Mouse (Mus musculus) liver, embryonic 13.5 days (tissue): ENCODE results near the gene Gm3448. TPM values are rescaled to one million over a fixed set of nuclear protein-coding genes. Genes with fewer than 3 reads are reported as not detected.
"Not testable (repeated sequence)": the region's sequence is repeated elsewhere in the genome, so short reads cannot be mapped to it uniquely, and the experiment has no call there.

Experiments
- ATAC-seq: fragments of 200-750 bp; cut with Nextera tagmentation; 2 replicates; pipeline ENCODE4 v1.8.0; 2017; ENCODE audit warnings: low read depth, mild to moderate bottlenecking, moderate number of reproducible peaks, moderate library complexity
- DNase-seq: peaks from one replicate; pipeline ENCODE4 v3.0.0; 2022
- H3K27ac ChIP-seq: fragments of 300-500 bp; sonication (generic); 2 replicates; pipeline ENCODE4 v1.5.1; 2015; ENCODE audit warnings: moderate library complexity, mild to moderate bottlenecking, inconsistent platforms
- H3K27me3 ChIP-seq: fragments of 300-500 bp; sonication (generic); 2 replicates; pipeline ENCODE4 v1.6.1; 2015; ENCODE audit warnings: mild to moderate bottlenecking, inconsistent platforms
- H3K36me3 ChIP-seq: fragments of 300-500 bp; sonication (generic); 2 replicates; pipeline ENCODE4 v1.6.1; 2015; ENCODE audit warnings: mild to moderate bottlenecking, inconsistent platforms
- H3K4me1 ChIP-seq: fragments of 300-500 bp; sonication (generic); replicated peaks from 2 replicates; pipeline ENCODE4 v1.6.1; 2015; ENCODE audit warnings: inconsistent platforms
- H3K4me2 ChIP-seq: fragments of 300-500 bp; sonication (generic); 2 replicates; pipeline ENCODE4 v1.6.1; 2015; ENCODE audit warnings: inconsistent platforms, mild to moderate bottlenecking, moderate library complexity
- H3K4me3 ChIP-seq: fragments of 300-500 bp; sonication (generic); replicated peaks from 2 replicates; pipeline ENCODE4 v1.5.1; 2015; ENCODE audit warnings: mild to moderate bottlenecking, inconsistent platforms
- H3K9ac ChIP-seq: fragments of 300-500 bp; sonication (generic); 2 replicates; pipeline ENCODE4 v1.6.1; 2015; ENCODE audit warnings: mild to moderate bottlenecking, inconsistent platforms
- H3K9me3 ChIP-seq: fragments of 300-500 bp; sonication (generic); replicated peaks from 2 replicates; pipeline ENCODE4 v1.6.1; 2016; ENCODE audit warnings: inconsistent platforms
- WGBS: fragments of 180-500 bp; shearing (Covaris S2); methylation state at CpG from one replicate; pipeline ENCODE4 v1.1.7; 2015; ENCODE audit not compliant: insufficient replicate concordance; 5-methylcytosine and 5-hydroxymethylcytosine counted together
- polyA plus RNA-seq: library from polyadenylated mRNA; unstranded; fragments of >200 nt; fragmentation: Nextera tagmentation; extraction: Ambion mirVana; gene quantifications from 2 replicates; pipeline ENCODE4 v1.2.1, GENCODE M21; 2015

The Gm3448 gene
- polyA plus RNA-seq, result 3.9 and 4.9 TPM in 2 replicates

GRCm38 (mm10) chr17:15041175-15041729 lies at the start of gene Gm3448, which contains the start of the genes Ermard and Tcte3:
Gm3448 (minus strand) TSS chr17:15041537.
Ermard (plus strand) TSS chr17:15041208.
Tcte3 (minus strand) TSS chr17:15041488.
- not testable (repeated sequence) for H3K9ac ChIP-seq, DNase-seq, H3K9me3 ChIP-seq, H3K27ac ChIP-seq, H3K4me1 ChIP-seq, H3K36me3 ChIP-seq, H3K27me3 ChIP-seq, H3K4me2 ChIP-seq
- WGBS, result 0% methylated on average over 22 of the region's 56 CpGs
- peak within 1 kb of the TSS; percentile 31; the same call in 1 of the 2 replicates for H3K4me3 ChIP-seq
- peak; percentile 95 for ATAC-seq

DNA sequence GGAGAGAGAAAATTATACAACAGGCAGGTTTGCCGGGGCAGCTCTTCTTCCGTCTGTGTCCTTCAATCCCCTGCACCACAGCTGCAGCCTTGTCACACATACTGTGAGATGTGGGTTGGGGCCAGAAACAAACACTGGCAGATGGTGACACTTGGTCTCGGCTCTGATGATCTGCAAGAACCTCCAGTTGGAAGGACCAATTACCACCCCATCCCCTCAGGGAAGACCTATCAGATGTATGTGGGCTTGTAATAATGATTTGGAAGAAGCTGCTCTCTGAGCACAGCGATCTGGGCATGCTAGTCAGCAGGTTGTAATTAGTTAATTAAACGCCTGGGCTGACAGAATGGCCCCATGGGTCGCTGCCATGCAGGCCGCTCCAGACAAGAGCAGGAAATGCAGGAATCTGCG lies 47.3 kb upstream of the Gm3448 start:
- no peak overlapping the region for H3K4me3 ChIP-seq
- ATAC-seq (no peak), DNase-seq (no peak)

DNA sequence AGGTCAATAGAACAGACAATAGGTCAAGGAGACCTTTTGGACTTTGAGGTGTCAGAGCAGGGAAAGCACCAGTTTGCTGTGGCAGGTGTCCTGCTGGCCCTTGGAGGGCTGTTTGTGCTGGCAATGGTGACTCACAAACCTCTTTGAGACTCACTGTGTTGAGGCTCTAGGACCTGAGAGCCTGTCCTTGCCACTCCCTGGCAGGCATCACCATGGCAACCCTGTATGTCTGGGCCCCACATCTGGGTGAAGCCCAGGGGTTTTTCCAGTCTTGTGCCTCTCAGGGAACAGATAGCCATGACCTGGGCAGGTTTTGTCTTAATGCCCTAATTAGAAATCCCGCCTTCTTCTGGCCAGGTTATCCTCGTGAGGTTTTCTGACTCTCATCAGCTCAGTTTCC lies 46.8 kb upstream of the Gm3448 start:
- Histone ChIP-seq H3K27ac (no peak overlapping the region), H3K4me2 (no peak overlapping the region), H3K9ac (no peak overlapping the region), H3K27me3 (0 out of 2 replicates have a peak, but pooled peaks cover 3% of the 10 kb centered on the region), H3K36me3 (no peaks in the 10 kb centered on the region), H3K4me3 (no peak overlapping the region), H3K9me3 (no peaks in the 10 kb centered on the region), H3K4me1 (peaks cover 44% of the 10 kb centered on the region)
- ATAC-seq (no peak), DNase-seq (peak; percentile 35)
- 48% methylated on average over 2 of the region's 2 CpGs for WGBS

More for the DNA sequence above, 47.3 kb upstream of the Gm3448 start:
- H3K9me3 ChIP-seq, result no peaks in the 10 kb centered on the region
- 0 out of 2 replicates have a peak, but pooled peaks cover 3% of the 10 kb centered on the region for H3K27me3 ChIP-seq
- WGBS, result 41% methylated on average over 8 of the region's 8 CpGs
- no peak overlapping the region for H3K4me2 ChIP-seq
- H3K27ac ChIP-seq, result no peak overlapping the region
- H3K9ac ChIP-seq, result no peak overlapping the region
- peaks cover 39% of the 10 kb centered on the region for H3K4me1 ChIP-seq
- H3K36me3 ChIP-seq, result no peaks in the 10 kb centered on the region

GRCm38 (mm10) chr17:15085006-15085405 lies 43.7 kb upstream of the Gm3448 start:
- ATAC-seq (peak; percentile 61), DNase-seq (peak; percentile 56)
- Histone ChIP-seq H3K4me3 (no peak overlapping the region; the same call in 1 of the 2 replicates), H3K4me1 (peaks cover 47% of the 10 kb centered on the region), H3K4me2 (peak overlapping the region; percentile 54), H3K27me3 (peaks cover 6% of the 10 kb centered on the region; the same call in 1 of the 2 replicates), H3K27ac (peak overlapping the region; percentile 88), H3K9ac (no peak overlapping the region), H3K36me3 (no peaks in the 10 kb centered on the region), H3K9me3 (no peaks in the 10 kb centered on the region)
- 63% methylated on average over 2 of the region's 2 CpGs for whole genome bisulfite sequencing

- H3K9me3 ChIP-seq, result no peaks in the 10 kb centered on the region
- peak overlapping the region; percentile 18; the same call in 1 of the 2 replicates for H3K4me3 ChIP-seq
- H3K36me3 ChIP-seq, result no peaks in the 10 kb centered on the region
- peak; percentile 80 for DNase-seq
- peak; percentile 92 for ATAC-seq
- peak overlapping the region; percentile 37; the same call in 1 of the 2 replicates for H3K9ac ChIP-seq
- H3K27ac ChIP-seq, result peak overlapping the region; percentile 88
- peak overlapping the region; percentile 54 for H3K4me2 ChIP-seq
- H3K4me1 ChIP-seq, result peaks cover 47% of the 10 kb centered on the region
- WGBS, result 21% methylated on average over 13 of the region's 13 CpGs
- peaks cover 6% of the 10 kb centered on the region; the same call in 1 of the 2 replicates for H3K27me3 ChIP-seq
These were observed 43.0 kb upstream of the Gm3448 start for GRCm38 (mm10) chr17:15084226-15084848.

GRCm38 (mm10) chr17:15077536-15077935 lies 36.2 kb upstream of the Gm3448 start:
- ATAC-seq, result peak; percentile 72
- DNase-seq, result no peak
- 13% methylated on average over 2 of the region's 2 CpGs for WGBS
- Histone ChIP-seq H3K36me3 (no peaks in the 10 kb centered on the region), H3K9me3 (no peaks in the 10 kb centered on the region), H3K4me3 (no peak overlapping the region), H3K27ac (no peak overlapping the region), H3K27me3 (peaks cover 3% of the 10 kb centered on the region; the same call in 1 of the 2 replicates), H3K4me1 (peaks cover 25% of the 10 kb centered on the region), H3K9ac (no peak overlapping the region), H3K4me2 (no peak overlapping the region)

DNA sequence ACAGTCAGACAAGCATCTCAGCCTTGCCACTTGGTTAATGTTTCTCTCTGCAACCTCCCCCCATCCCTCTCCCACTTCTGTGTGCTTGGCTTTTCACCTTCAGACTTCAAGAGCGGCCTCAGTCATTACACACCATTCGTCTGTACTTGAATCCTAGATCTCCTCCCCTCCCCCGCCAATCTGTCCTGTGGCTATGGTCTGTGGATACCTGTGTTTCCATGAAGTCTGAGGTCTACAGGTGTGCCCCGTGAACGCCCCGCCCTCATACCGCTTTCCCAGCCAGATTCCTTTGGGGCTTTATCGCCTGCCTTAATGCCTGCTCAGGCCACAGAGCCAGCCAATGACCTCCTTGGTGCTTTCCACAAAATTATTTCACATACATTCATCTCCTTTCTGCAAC lies 33.7 kb upstream of the Gm3448 start:
- Histone ChIP-seq H3K9me3 (no peaks in the 10 kb centered on the region), H3K4me2 (no peak overlapping the region), H3K36me3 (no peaks in the 10 kb centered on the region), H3K9ac (no peak overlapping the region), H3K4me1 (peaks cover 25% of the 10 kb centered on the region), H3K27ac (no peak overlapping the region), H3K4me3 (no peak overlapping the region), H3K27me3 (no peaks in the 10 kb centered on the region)
- no peak for DNase-seq
- peak; percentile 16; the same call in 1 of the 2 replicates for ATAC-seq
- WGBS, result 70% methylated on average over 8 of the region's 8 CpGs

DNA sequence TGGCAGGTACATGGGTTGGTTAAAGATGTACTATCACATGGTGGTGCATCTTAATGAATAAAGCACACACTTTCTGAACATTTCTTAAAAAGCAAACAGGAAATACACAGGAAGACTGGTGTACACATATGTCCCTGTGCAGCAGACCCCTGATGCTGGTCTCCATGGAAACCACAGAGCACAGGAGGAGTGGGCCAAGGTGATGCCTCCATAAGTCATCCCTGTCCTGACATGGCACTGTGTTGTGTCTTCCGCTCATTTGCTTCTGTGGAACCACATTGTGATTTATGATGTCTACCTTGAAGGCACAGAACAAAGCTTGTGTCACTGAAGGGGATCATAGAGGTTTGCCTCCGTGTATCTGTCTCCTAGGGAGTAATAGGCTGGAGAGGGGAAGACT lies 30.9 kb upstream of the Gm3448 start:
- no peak overlapping the region for H3K4me2 ChIP-seq
- no peak overlapping the region for H3K9ac ChIP-seq
- H3K9me3 ChIP-seq, result no peaks in the 10 kb centered on the region
- WGBS, result 76% methylated on average over 2 of the region's 2 CpGs
- ATAC-seq, result no peak
- no peak for DNase-seq
- H3K4me3 ChIP-seq, result no peak overlapping the region
- no peaks in the 10 kb centered on the region for H3K27me3 ChIP-seq
- H3K4me1 ChIP-seq, result peaks cover 27% of the 10 kb centered on the region
- H3K36me3 ChIP-seq, result no peaks in the 10 kb centered on the region
- no peak overlapping the region for H3K27ac ChIP-seq

DNA sequence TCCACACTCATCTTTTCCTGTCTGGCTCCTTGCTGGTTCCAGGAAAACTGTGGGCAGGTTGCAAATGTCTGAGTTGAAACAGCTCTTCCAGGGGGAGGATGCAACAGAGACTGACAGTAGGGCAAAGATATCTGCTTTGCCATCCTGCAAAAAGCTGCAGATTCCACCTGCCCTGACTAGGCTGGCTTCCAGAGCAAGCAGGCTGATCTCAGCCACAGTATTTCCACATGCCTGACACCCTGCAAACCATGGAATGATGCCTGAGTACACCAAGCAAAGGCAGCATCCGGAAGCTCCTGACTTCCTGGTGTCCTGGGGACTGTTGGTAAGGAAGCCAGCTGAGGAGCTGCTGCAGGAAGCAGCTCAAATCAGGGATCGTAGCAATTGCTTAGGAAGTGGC lies 27.8 kb upstream of the Gm3448 start:
- H3K27ac ChIP-seq, result no peak overlapping the region
- DNase-seq (no peak), ATAC-seq (no peak)
- no peaks in the 10 kb centered on the region for H3K36me3 ChIP-seq
- no peaks in the 10 kb centered on the region for H3K9me3 ChIP-seq
- H3K4me1 ChIP-seq, result peaks cover 19% of the 10 kb centered on the region
- H3K4me3 ChIP-seq, result no peak overlapping the region
- 35% methylated on average over 2 of the region's 2 CpGs for WGBS
- no peak overlapping the region for H3K4me2 ChIP-seq
- no peak overlapping the region for H3K9ac ChIP-seq
- H3K27me3 ChIP-seq, result no peaks in the 10 kb centered on the region

DNA sequence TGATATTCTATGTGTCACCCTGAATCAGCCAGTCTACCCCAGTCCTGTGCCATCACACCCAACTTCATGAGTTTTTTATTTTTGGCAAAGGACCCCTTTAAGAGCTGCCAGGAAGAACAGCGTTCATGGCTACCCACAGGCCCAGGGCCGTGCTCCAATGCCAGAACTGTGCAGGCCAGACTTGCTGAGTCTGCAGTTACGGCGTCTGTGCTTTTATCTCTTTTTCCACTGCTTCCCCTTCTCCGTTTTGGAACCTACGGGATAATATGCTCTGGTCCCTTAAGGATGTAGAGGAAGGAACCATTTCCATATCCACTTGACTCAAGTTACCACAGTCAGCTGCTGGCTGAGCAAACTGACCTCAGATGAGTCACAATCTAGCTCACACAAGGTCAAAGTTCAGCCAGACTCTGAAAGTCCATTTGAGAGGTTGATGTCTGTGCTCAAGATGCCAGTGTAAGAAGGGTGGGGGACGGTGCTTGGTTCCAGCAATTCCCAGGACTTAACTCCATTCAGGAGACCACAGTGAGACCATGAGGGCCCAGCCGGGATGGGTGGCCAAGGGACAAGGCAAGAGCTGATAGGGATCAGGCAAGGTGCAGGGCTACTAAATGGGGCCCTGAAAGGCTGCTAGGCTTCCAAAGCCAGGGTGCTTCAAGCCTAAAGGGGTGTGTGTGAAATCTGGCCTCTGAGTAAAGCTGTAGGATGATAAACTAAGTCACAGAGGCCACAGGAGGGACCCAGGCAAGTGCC lies 26.9 kb upstream of the Gm3448 start:
- Histone ChIP-seq H3K9me3 (no peaks in the 10 kb centered on the region), H3K36me3 (0 out of 2 replicates have a peak, but pooled peaks cover 5% of the 10 kb centered on the region), H3K4me1 (peaks cover 19% of the 10 kb centered on the region), H3K4me2 (no peak overlapping the region), H3K27ac (peak overlapping the region; percentile 50; the same call in 1 of the 2 replicates), H3K27me3 (no peaks in the 10 kb centered on the region), H3K9ac (no peak overlapping the region), H3K4me3 (no peak overlapping the region)
- WGBS, result 36% methylated on average over 8 of the region's 8 CpGs
- ATAC-seq (peak; percentile 37), DNase-seq (no peak)

- no peak overlapping the region for H3K9ac ChIP-seq
- no peak for ATAC-seq
- 59% methylated on average over 1 of the region's 1 CpGs for WGBS
- no peaks in the 10 kb centered on the region for H3K27me3 ChIP-seq
- no peaks in the 10 kb centered on the region for H3K9me3 ChIP-seq
- no peak overlapping the region for H3K4me3 ChIP-seq
- H3K4me1 ChIP-seq, result peaks cover 19% of the 10 kb centered on the region
- H3K27ac ChIP-seq, result no peak overlapping the region
- no peak overlapping the region for H3K4me2 ChIP-seq
- no peak for DNase-seq
- peaks cover 15% of the 10 kb centered on the region for H3K36me3 ChIP-seq
These were observed 25.6 kb upstream of the Gm3448 start for GRCm38 (mm10) chr17:15066911-15067310.
